Mouse (Mus musculus) heart, postnatal 0 days (tissue): ENCODE data around the gene Gtsf1. TPM values are rescaled to one million over a fixed set of nuclear protein-coding genes. Genes with fewer than 3 reads are reported as not detected.

Experiments used
- ATAC-seq: fragments of 200-750 bp; cut with Nextera tagmentation; 2 replicates; pipeline ENCODE4 v1.8.0; 2017; ENCODE audit warnings: low read depth, moderate number of reproducible peaks, moderate library complexity; ENCODE audit not compliant: insufficient read depth
- DNase-seq: peaks from one replicate; pipeline ENCODE4 v3.0.0-alpha.2; 2016; ENCODE audit warnings: low spot score
- H3K27ac ChIP-seq: fragments of 300-500 bp; sonication (generic); 2 replicates; pipeline ENCODE4 v1.5.1; 2014; ENCODE audit warnings: low read depth, mild to moderate bottlenecking
- H3K27me3 ChIP-seq: fragments of 300-500 bp; sonication (generic); 2 replicates; pipeline ENCODE4 v1.6.1; 2014; ENCODE audit warnings: low read length, mixed read lengths; ENCODE audit not compliant: control insufficient read depth, insufficient read depth
- H3K36me3 ChIP-seq: fragments of 300-500 bp; sonication (generic); replicated peaks from 2 replicates; pipeline ENCODE4 v1.6.1; 2014; ENCODE audit warnings: low read length, mixed read lengths; ENCODE audit not compliant: control insufficient read depth, insufficient read depth
- H3K4me1 ChIP-seq: fragments of 300-500 bp; sonication (generic); 2 replicates; pipeline ENCODE4 v1.6.1; 2014; ENCODE audit warnings: antibody characterized with exemption; ENCODE audit not compliant: control insufficient read depth, insufficient read depth
- H3K4me2 ChIP-seq: fragments of 300-500 bp; sonication (generic); 2 replicates; pipeline ENCODE4 v1.6.1; 2014; ENCODE audit warnings: low read depth, mild to moderate bottlenecking, low read length, moderate library complexity
- H3K4me3 ChIP-seq: fragments of 300-500 bp; sonication (generic); 2 replicates; pipeline ENCODE4 v1.5.1; 2014; ENCODE audit warnings: low read depth, low read length
- H3K9ac ChIP-seq: fragments of 300-500 bp; sonication (generic); replicated peaks from 2 replicates; pipeline ENCODE4 v1.6.1; 2014; ENCODE audit warnings: low read depth, low read length, mixed read lengths
- H3K9me3 ChIP-seq: fragments of 300-500 bp; sonication (generic); replicated peaks from 2 replicates; pipeline ENCODE4 v1.6.1; 2016; ENCODE audit warnings: low read length; ENCODE audit not compliant: control insufficient read depth
- CTCF ChIP-seq: IDR thresholded peaks from 2 replicates; pipeline ENCODE4 v1.5.1; 2016; ENCODE audit warnings: antibody characterized with exemption, control low read depth, low read depth
- EP300 ChIP-seq: IDR thresholded peaks from 2 replicates; pipeline ENCODE4 v1.6.1; 2016; ENCODE audit warnings: antibody characterized with exemption, low read depth
- WGBS: fragments of 180-500 bp; shearing (Covaris S2); extraction: QIAGEN DNeasy Blood & Tissue Kit; methylation state at CpG from one replicate; pipeline ENCODE4 v1.1.7; 2014; 5-methylcytosine and 5-hydroxymethylcytosine counted together
- polyA plus RNA-seq: library from polyadenylated mRNA; unstranded; fragments of >200 nt; fragmentation: Nextera tagmentation; extraction: Ambion mirVana; gene quantifications from 2 replicates; pipeline ENCODE4 v1.2.1, GENCODE M21; 2015
- total RNA-seq: library from RNA; depleted of rRNA; stranded (reverse); fragments of >200 nt; gene quantifications from 2 replicates; pipeline ENCODE4 v1.2.3, GENCODE M21; 2014; ENCODE audit warnings: low replicate concordance; rRNA removed

Gene Gtsf1
- total RNA-seq (9.9 TPM in 1 of 2 replicates, not detected in the other), polyA plus RNA-seq (11.4 and 13.7 TPM in 2 replicates)

- ATAC-seq, result no peak
- Histone ChIP-seq H3K27me3 (no peaks in the 10 kb centered on the region), H3K4me1 (0 out of 2 replicates have a peak, but pooled peaks cover 3% of the 10 kb centered on the region), H3K27ac (no peak within 1 kb of the TSS), H3K9ac (no peak within 1 kb of the TSS), H3K4me2 (no peak within 1 kb of the TSS), H3K9me3 (no peaks in the 10 kb centered on the region), H3K4me3 (no peak within 1 kb of the TSS), H3K36me3 (no peaks in the 10 kb centered on the region)
- no peak for DNase-seq
- WGBS, result 89% methylated on average over 16 of the region's 16 CpGs
- TF ChIP-seq EP300 (no peak), CTCF (no peak)
Observed at GRCm38 (mm10) chr15:103430241-103430640, at the start of gene Gtsf1. Gene Gtsf1, minus strand, starts transcription at chr15:103430470.

- Histone ChIP-seq H3K4me2 (no peak overlapping the region), H3K4me1 (no peaks in the 10 kb centered on the region), H3K27me3 (no peaks in the 10 kb centered on the region), H3K27ac (no peak overlapping the region), H3K9ac (no peak overlapping the region), H3K36me3 (no peaks in the 10 kb centered on the region), H3K9me3 (no peaks in the 10 kb centered on the region), H3K4me3 (no peak overlapping the region)
- TF ChIP-seq EP300 (no peak), CTCF (no peak)
- ATAC-seq (no peak), DNase-seq (no peak)
- 50% methylated on average over 1 of the region's 1 CpGs for WGBS
Observed at GRCm38 (mm10) chr15:103479080-103479606, 48.9 kb upstream of the Gtsf1 start.

GRCm38 (mm10) chr15:103473769-103474168 is 43.5 kb upstream of the Gtsf1 start:
- Histone ChIP-seq H3K27ac (no peak overlapping the region), H3K4me3 (no peak overlapping the region), H3K9me3 (no peaks in the 10 kb centered on the region), H3K4me1 (no peaks in the 10 kb centered on the region), H3K9ac (no peak overlapping the region), H3K36me3 (no peaks in the 10 kb centered on the region), H3K27me3 (no peaks in the 10 kb centered on the region), H3K4me2 (no peak overlapping the region)
- DNase-seq, result no peak
- WGBS, result 86% methylated on average over 5 of the region's 5 CpGs
- ATAC-seq, result no peak
- no peak for TF ChIP-seq CTCF
- TF ChIP-seq EP300, result no peak

GRCm38 (mm10) chr15:103473182-103473581 is 42.9 kb upstream of the Gtsf1 start:
- no peaks in the 10 kb centered on the region for H3K36me3 ChIP-seq
- 84% methylated on average over 7 of the region's 7 CpGs for WGBS
- H3K4me3 ChIP-seq, result no peak overlapping the region
- H3K4me2 ChIP-seq, result no peak overlapping the region
- no peak overlapping the region for H3K27ac ChIP-seq
- no peaks in the 10 kb centered on the region for H3K4me1 ChIP-seq
- ATAC-seq, result no peak
- DNase-seq, result no peak
- no peak for TF ChIP-seq CTCF
- TF ChIP-seq EP300, result no peak
- no peaks in the 10 kb centered on the region for H3K9me3 ChIP-seq
- H3K27me3 ChIP-seq, result no peaks in the 10 kb centered on the region
- no peak overlapping the region for H3K9ac ChIP-seq

- Histone ChIP-seq H3K4me3 (no peak overlapping the region), H3K36me3 (no peaks in the 10 kb centered on the region)
- WGBS, result 74% methylated on average over 3 of the region's 3 CpGs
Observed at GRCm38 (mm10) chr15:103472265-103472664, 42.0 kb upstream of the Gtsf1 start.

More at GRCm38 (mm10) chr15:103472265-103472664, 42.0 kb upstream of the Gtsf1 start:
- ATAC-seq, result no peak
- TF ChIP-seq CTCF, result no peak
- no peak for TF ChIP-seq EP300
- no peaks in the 10 kb centered on the region for H3K4me1 ChIP-seq
- H3K9me3 ChIP-seq, result no peaks in the 10 kb centered on the region
- DNase-seq, result no peak
- no peak overlapping the region for H3K4me2 ChIP-seq
- H3K9ac ChIP-seq, result no peak overlapping the region
- no peak overlapping the region for H3K27ac ChIP-seq
- no peaks in the 10 kb centered on the region for H3K27me3 ChIP-seq
